Comparison of ENCODE assay signal across 19 mouse cellular contexts in genomic region chr6:125858294-125858693, GRCm38 (mm10).
DNase-seq lines count a peak whose midpoint lies in the region; ATAC-seq and TF ChIP-seq lines count a peak whose summit lies in the region.
"Had no signal": no experiment of that assay in that cellular context is flagged by ENCODE, and none has a peak within 500 bp of the region (broad histone marks: within the 10 kb centered on the region; RNA-seq: fewer than 3 reads in every experiment).

No protein-coding gene starts in this region.

- no peak for TF ChIP-seq CTCF in brain, embryonic 14.5 days (IDR thresholded peaks at IDR 0.05; ENCODE audit: borderline replicate concordance, extremely low read depth, insufficient read depth, insufficient read length)

- no peak for DNase-seq in frontal cortex, postnatal 14 days (ENCODE audit: low spot score in 2 of 2)
- peak; percentile 63 for DNase-seq in brain, embryonic 14.5 days (ENCODE audit: low read depth)
- peak; percentile 52 to 67 for DNase-seq in right cerebral cortex, postnatal 10 days (ENCODE audit: low spot score in 2 of 2)
- DNase-seq: adrenal gland, adult 2 months; adrenal gland, postnatal 25 days; cerebellum, adult 11-12 months; cerebellum, adult 9-10 months; cerebellum, postnatal 25 days; gastrocnemius, postnatal 36 days; heart, postnatal 10 days; heart, postnatal 4 days had no signal

- peak; percentile 65 for ATAC-seq in frontal cortex, adult (ENCODE audit: low TSS enrichment)
- no peak for ATAC-seq in monocyte, adult 5-6 weeks (replicated peaks; ENCODE audit: insufficient number of reproducible peaks, low FRiP score, low TSS enrichment, poor library complexity, severe bottlenecking)
- no peak for ATAC-seq in heart, embryonic 12.5 days (ENCODE audit: insufficient number of reproducible peaks, low FRiP score)
- ATAC-seq: forebrain, embryonic 15.5 days; hindbrain, embryonic 16.5 days; inflammation-experienced regulatory T-cells, adult 6 months had no signal

- no peaks in the 10 kb centered on the region for H3K36me3 ChIP-seq in heart, embryonic 12.5 days
- H3K36me3 ChIP-seq: embryonic facial prominence, embryonic 12.5 days; forebrain, embryonic 15.5 days; hindbrain, embryonic 12.5 days had no signal

- H3K4me3 ChIP-seq in heart, embryonic 12.5 days = no peak overlapping the region
- H3K4me3 ChIP-seq: embryonic facial prominence, embryonic 12.5 days; forebrain, embryonic 15.5 days; hindbrain, embryonic 12.5 days had no signal

- 36% methylated on average over 1 of the region's 1 CpGs for WGBS in heart, embryonic 12.5 days

- H3K4me2 ChIP-seq in heart, embryonic 12.5 days = no peak overlapping the region
- H3K4me2 ChIP-seq: embryonic facial prominence, embryonic 12.5 days; forebrain, embryonic 15.5 days; hindbrain, embryonic 12.5 days had no signal

- no peak for TF ChIP-seq POLR2A in brain, embryonic 14.5 days (IDR thresholded peaks at IDR 0.05; ENCODE audit: borderline replicate concordance, extremely low read depth, insufficient read depth, insufficient read length, poor library complexity, severe bottlenecking)

- no peaks in the 10 kb centered on the region for H3K9me3 ChIP-seq in heart, embryonic 12.5 days (replicated peaks)
- H3K9me3 ChIP-seq: embryonic facial prominence, embryonic 12.5 days; forebrain, embryonic 15.5 days; hindbrain, embryonic 12.5 days had no signal

- H3K4me1 ChIP-seq in heart, embryonic 12.5 days (replicated peaks) = no peaks in the 10 kb centered on the region
- H3K4me1 ChIP-seq: embryonic facial prominence, embryonic 12.5 days; forebrain, embryonic 15.5 days; hindbrain, embryonic 12.5 days had no signal

- no peak overlapping the region for H3K27ac ChIP-seq in heart, embryonic 12.5 days (ENCODE audit: poor library complexity, severe bottlenecking)
- H3K27ac ChIP-seq: embryonic facial prominence, embryonic 12.5 days; forebrain, embryonic 15.5 days; hindbrain, embryonic 12.5 days had no signal

- no peaks in the 10 kb centered on the region for H3K27me3 ChIP-seq in heart, embryonic 12.5 days (replicated peaks)
- H3K27me3 ChIP-seq: embryonic facial prominence, embryonic 12.5 days; forebrain, embryonic 15.5 days; hindbrain, embryonic 12.5 days had no signal

- H3K9ac ChIP-seq in heart, embryonic 12.5 days = no peak overlapping the region
- H3K9ac ChIP-seq: embryonic facial prominence, embryonic 12.5 days; forebrain, embryonic 15.5 days; hindbrain, embryonic 12.5 days had no signal

Comparison
In these comparisons a context has a peak if more than half of its experiments do, and no peak if none do; other contexts are left out.
1. DNase-seq: peak in brain, embryonic 14.5 days (single experiment) and right cerebral cortex, postnatal 10 days (2 of 2); none in frontal cortex, postnatal 14 days (0 of 2).